Mouse (Mus musculus) ES-Bruce4 (cell line): ENCODE results near the gene Kcnj9. TPM values are rescaled to one million over a fixed set of nuclear protein-coding genes. Genes with fewer than 3 reads are reported as not detected.

Experiments used
- H3K27ac ChIP-seq: 2 replicates; pipeline ENCODE4 v1.5.1; 2012; ENCODE audit warnings: low read length, inconsistent platforms; ENCODE audit not compliant: insufficient read depth
- H3K27me3 ChIP-seq: 2 replicates; pipeline ENCODE4 v1.6.1; 2012; ENCODE audit warnings: mild to moderate bottlenecking, low read length, inconsistent platforms; ENCODE audit not compliant: control insufficient read depth, poor library complexity, insufficient read depth, severe bottlenecking
- H3K36me3 ChIP-seq: 2 replicates; pipeline ENCODE4 v1.6.1; 2012; ENCODE audit warnings: inconsistent platforms, mild to moderate bottlenecking, low read length, moderate library complexity; ENCODE audit not compliant: control insufficient read depth, poor library complexity, insufficient read depth, severe bottlenecking
- H3K4me1 ChIP-seq: one replicate; pipeline ENCODE4 v1.8.1; 2011; ENCODE audit warnings: low read length; ENCODE audit not compliant: control insufficient read depth, insufficient read depth
- H3K4me3 ChIP-seq: 2 replicates; pipeline ENCODE4 v1.5.1; 2011; ENCODE audit warnings: low read depth, mild to moderate bottlenecking, low read length
- H3K9ac ChIP-seq: 2 replicates; pipeline ENCODE4 v1.6.1; 2012; ENCODE audit warnings: low read depth, mild to moderate bottlenecking, inconsistent platforms; ENCODE audit not compliant: poor library complexity, severe bottlenecking
- H3K9me3 ChIP-seq: replicated peaks from 2 replicates; pipeline ENCODE4 v1.6.1; 2012; ENCODE audit warnings: mild to moderate bottlenecking, low read length, inconsistent platforms; ENCODE audit not compliant: control insufficient read depth, poor library complexity, insufficient read depth, severe bottlenecking
- CTCF ChIP-seq: IDR thresholded peaks from one replicate; pipeline ENCODE4 v1.8.1; 2011; ENCODE audit warnings: low read depth, low read length
- EP300 ChIP-seq: IDR thresholded peaks from 2 replicates; pipeline ENCODE4 v1.6.1; 2011; ENCODE audit warnings: low read depth, low read length; ENCODE audit not compliant: insufficient read depth
- POLR2A ChIP-seq: IDR thresholded peaks from one replicate; pipeline ENCODE4 v1.8.1; 2011; ENCODE audit warnings: low read length; ENCODE audit not compliant: insufficient read depth
- polyA plus RNA-seq: library from polyadenylated mRNA; stranded (reverse); fragments of >200 nt; gene quantifications from 2 replicates; pipeline ENCODE4 v1.2.4, GENCODE M21; 2011; ENCODE audit warnings: low read depth; ENCODE audit not compliant: missing spikeins, insufficient read depth, insufficient read length

The Kcnj9 gene
- polyA plus RNA-seq, 1 experiment: not detected

DNA sequence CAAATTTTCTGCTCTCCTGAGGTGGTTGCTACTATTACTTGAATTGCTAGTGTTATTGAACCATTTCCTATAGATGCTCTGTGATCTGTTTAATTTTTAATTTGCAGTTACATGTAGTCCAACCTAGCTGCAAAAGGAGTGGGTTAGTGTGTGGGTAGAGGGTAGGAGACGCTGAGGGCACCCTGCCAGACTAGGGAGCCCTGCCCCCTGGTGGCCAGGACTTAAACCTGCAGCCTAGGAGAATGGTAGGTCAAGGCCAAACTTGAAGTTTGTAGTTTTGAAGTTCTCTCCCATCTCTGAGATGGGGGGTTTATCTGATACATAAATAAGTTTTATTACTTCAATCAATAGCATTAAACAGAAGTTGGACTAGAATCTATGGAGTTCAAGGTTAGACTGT lies 28.4 kb upstream of the Kcnj9 start:
- H3K27me3 ChIP-seq: no peaks in the 10 kb centered on the region
- TF ChIP-seq CTCF (peak; percentile 96), POLR2A (no peak), EP300 (0 out of 2 replicates have a peak, but pooled peaks have one; percentile 27)
- no peak overlapping the region for H3K4me3 ChIP-seq
- no peak overlapping the region for H3K27ac ChIP-seq
- H3K9me3 ChIP-seq: no peaks in the 10 kb centered on the region
- H3K4me1 ChIP-seq: no peaks in the 10 kb centered on the region
- no peak overlapping the region for H3K9ac ChIP-seq
- H3K36me3 ChIP-seq: no peaks in the 10 kb centered on the region

- no peak overlapping the region for H3K9ac ChIP-seq
- TF ChIP-seq POLR2A (no peak), EP300 (no peak), CTCF (no peak)
- no peaks in the 10 kb centered on the region for H3K9me3 ChIP-seq
- no peak overlapping the region for H3K4me3 ChIP-seq
- H3K36me3 ChIP-seq: no peaks in the 10 kb centered on the region
- H3K4me1 ChIP-seq: peaks cover 2% of the 10 kb centered on the region
- H3K27me3 ChIP-seq: no peaks in the 10 kb centered on the region
- no peak overlapping the region for H3K27ac ChIP-seq
Measured at GRCm38 (mm10) chr1:172355336-172355735, 26.2 kb upstream of the Kcnj9 start.

GRCm38 (mm10) chr1:172352453-172352852 lies 23.3 kb upstream of the Kcnj9 start:
- H3K36me3 ChIP-seq: no peaks in the 10 kb centered on the region
- H3K4me1 ChIP-seq: peaks cover 5% of the 10 kb centered on the region
- H3K9me3 ChIP-seq: no peaks in the 10 kb centered on the region
- no peak overlapping the region for H3K4me3 ChIP-seq
- TF ChIP-seq POLR2A: no peak
- TF ChIP-seq CTCF: no peak
- TF ChIP-seq EP300: no peak
- H3K27ac ChIP-seq: no peak overlapping the region
- H3K27me3 ChIP-seq: no peaks in the 10 kb centered on the region
- H3K9ac ChIP-seq: no peak overlapping the region

GRCm38 (mm10) chr1:172352001-172352400 lies 22.9 kb upstream of the Kcnj9 start:
- Histone ChIP-seq H3K9ac (no peak overlapping the region), H3K9me3 (no peaks in the 10 kb centered on the region), H3K36me3 (no peaks in the 10 kb centered on the region), H3K4me1 (peaks cover 5% of the 10 kb centered on the region), H3K27ac (no peak overlapping the region), H3K27me3 (no peaks in the 10 kb centered on the region), H3K4me3 (no peak overlapping the region)
- TF ChIP-seq POLR2A (no peak), EP300 (no peak), CTCF (no peak)

DNA sequence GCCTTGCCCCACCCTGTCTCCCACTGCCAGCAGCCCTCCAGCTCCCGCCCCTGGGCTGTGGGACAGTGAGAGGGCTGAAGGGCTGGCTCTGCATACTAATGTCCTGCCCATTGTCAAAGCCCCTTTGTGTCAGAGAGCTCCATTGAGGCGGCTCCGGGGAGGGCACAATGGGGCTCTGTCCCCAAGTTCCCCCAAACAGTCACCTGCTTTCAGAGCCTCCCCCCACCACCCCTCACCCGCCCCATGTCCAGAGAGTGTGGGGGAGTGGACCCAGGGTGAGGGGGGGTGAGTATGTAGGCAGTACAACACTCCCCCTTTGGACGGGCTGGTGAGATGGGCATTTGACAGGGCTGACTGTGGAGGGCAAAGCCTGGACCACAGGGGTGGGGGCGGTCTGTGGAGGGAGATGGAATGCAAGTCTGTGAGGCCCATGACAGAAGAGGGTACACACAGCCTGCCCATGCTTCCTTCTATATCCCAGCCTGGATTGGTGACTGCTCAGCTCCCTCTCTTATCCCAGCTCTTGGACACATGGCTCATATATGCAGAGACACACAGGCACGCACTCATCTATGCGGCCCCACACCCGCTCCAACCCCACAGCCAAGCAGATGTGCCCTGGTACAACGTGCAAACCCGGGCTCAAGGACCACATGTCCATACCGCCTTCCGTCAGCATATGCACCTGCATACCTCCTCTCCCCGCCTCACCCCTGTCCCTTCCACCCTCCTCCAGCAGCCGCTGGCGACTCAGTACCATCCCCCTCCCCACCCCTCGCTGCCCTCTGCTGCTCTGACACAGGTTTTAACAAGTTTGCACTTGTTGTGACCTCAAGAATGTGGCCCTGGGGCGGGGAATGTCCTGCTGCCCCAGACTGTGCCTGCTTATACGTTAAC lies 21.0 kb upstream of the Kcnj9 start:
- Histone ChIP-seq H3K27ac (no peak overlapping the region), H3K9ac (peak overlapping the region; percentile 4; the same call in 1 of the 2 replicates), H3K4me3 (peak overlapping the region; percentile 42), H3K4me1 (peaks cover 5% of the 10 kb centered on the region), H3K27me3 (no peaks in the 10 kb centered on the region), H3K9me3 (no peaks in the 10 kb centered on the region), H3K36me3 (no peaks in the 10 kb centered on the region)
- TF ChIP-seq EP300 (peak; percentile 91), CTCF (no peak)

DNA sequence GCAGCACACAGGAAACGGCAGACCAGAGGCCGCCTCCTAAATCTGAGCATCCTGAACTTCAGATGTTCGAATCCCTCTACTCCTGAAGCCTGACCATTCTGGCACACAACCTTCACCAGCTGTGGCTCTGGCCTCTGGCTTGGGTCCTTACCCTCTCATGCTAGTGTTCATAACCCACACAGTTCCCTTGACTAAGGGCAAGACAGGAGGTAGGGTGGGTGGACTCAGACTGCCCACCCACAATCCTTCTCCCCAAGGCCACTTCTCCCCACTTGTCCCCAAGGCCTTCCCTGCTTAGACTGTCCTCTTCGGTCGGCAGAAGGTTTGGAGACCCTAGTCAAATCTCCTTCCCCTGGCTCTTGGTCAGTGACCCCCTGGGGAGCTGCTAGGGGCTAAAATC lies 20.4 kb upstream of the Kcnj9 start:
- Histone ChIP-seq H3K27me3 (no peaks in the 10 kb centered on the region), H3K9me3 (no peaks in the 10 kb centered on the region), H3K9ac (no peak overlapping the region), H3K4me3 (no peak overlapping the region), H3K27ac (no peak overlapping the region), H3K36me3 (no peaks in the 10 kb centered on the region), H3K4me1 (peaks cover 5% of the 10 kb centered on the region)
- TF ChIP-seq EP300: no peak
- no peak for TF ChIP-seq POLR2A
- no peak for TF ChIP-seq CTCF
